30 mouse cellular contexts compared by ENCODE assay signal in genomic region chr15:67320292-67320691, GRCm38 (mm10).
"Had no signal": no experiment of that assay in that cellular context is flagged by ENCODE, and none has a peak within 500 bp of the region (broad histone marks: within the 10 kb centered on the region; RNA-seq: fewer than 3 reads in every experiment).

No protein-coding gene starts in this region.

- H3K36me3 ChIP-seq: heart, embryonic 10.5 days; heart, embryonic 12.5 days; heart, embryonic 13.5 days; heart, embryonic 15.5 days; hindbrain, embryonic 10.5 days; hindbrain, embryonic 12.5 days; hindbrain, embryonic 13.5 days; hindbrain, embryonic 15.5 days; intestine, embryonic 15.5 days; kidney, embryonic 15.5 days had no signal

- DNase-seq: heart, postnatal 10 days; heart, postnatal 14 days; heart, postnatal 36 days; heart, postnatal 4 days; kidney, adult 11 months; kidney, adult 18-20 months; kidney, adult 2 months; kidney, adult 8-10 months; kidney, adult 9 months; kidney, postnatal 10 days; kidney, postnatal 14 days; kidney, postnatal 25 days; kidney, postnatal 36 days; kidney, postnatal 4 days; layer of hippocampus, adult 9-11 months; layer of hippocampus, postnatal 36 days had no signal

- H3K27me3 ChIP-seq: heart, embryonic 12.5 days; heart, embryonic 13.5 days; heart, embryonic 15.5 days; hindbrain, embryonic 12.5 days; hindbrain, embryonic 13.5 days; hindbrain, embryonic 15.5 days; intestine, embryonic 15.5 days; kidney, embryonic 15.5 days had no signal

- H3K4me2 ChIP-seq: heart, embryonic 11.5 days; heart, embryonic 12.5 days; heart, embryonic 13.5 days; heart, embryonic 15.5 days; hindbrain, embryonic 12.5 days; hindbrain, embryonic 13.5 days; hindbrain, embryonic 14.5 days; hindbrain, embryonic 15.5 days; intestine, embryonic 15.5 days; kidney, embryonic 15.5 days had no signal

- H3K4me3 ChIP-seq: heart, embryonic 10.5 days; heart, embryonic 12.5 days; heart, embryonic 13.5 days; heart, embryonic 15.5 days; hindbrain, embryonic 10.5 days; hindbrain, embryonic 12.5 days; hindbrain, embryonic 13.5 days; hindbrain, embryonic 15.5 days; intestine, embryonic 15.5 days; kidney, embryonic 15.5 days; layer of hippocampus, adult 2 months; left cerebral cortex, adult 2 months had no signal
